Mouse (Mus musculus) liver, postnatal 0 days (tissue): ENCODE data around the gene Socs7.

Experiments
- CTCF ChIP-seq: sonication (generic); IDR thresholded peaks from 2 replicates; pipeline ENCODE4 v1.5.1; 2016; ENCODE audit warnings: antibody characterized with exemption, low read depth
- EP300 ChIP-seq: IDR thresholded peaks from 2 replicates; pipeline ENCODE4 v1.6.1; 2016; ENCODE audit warnings: antibody characterized with exemption, low read depth, mild to moderate bottlenecking

DNA sequence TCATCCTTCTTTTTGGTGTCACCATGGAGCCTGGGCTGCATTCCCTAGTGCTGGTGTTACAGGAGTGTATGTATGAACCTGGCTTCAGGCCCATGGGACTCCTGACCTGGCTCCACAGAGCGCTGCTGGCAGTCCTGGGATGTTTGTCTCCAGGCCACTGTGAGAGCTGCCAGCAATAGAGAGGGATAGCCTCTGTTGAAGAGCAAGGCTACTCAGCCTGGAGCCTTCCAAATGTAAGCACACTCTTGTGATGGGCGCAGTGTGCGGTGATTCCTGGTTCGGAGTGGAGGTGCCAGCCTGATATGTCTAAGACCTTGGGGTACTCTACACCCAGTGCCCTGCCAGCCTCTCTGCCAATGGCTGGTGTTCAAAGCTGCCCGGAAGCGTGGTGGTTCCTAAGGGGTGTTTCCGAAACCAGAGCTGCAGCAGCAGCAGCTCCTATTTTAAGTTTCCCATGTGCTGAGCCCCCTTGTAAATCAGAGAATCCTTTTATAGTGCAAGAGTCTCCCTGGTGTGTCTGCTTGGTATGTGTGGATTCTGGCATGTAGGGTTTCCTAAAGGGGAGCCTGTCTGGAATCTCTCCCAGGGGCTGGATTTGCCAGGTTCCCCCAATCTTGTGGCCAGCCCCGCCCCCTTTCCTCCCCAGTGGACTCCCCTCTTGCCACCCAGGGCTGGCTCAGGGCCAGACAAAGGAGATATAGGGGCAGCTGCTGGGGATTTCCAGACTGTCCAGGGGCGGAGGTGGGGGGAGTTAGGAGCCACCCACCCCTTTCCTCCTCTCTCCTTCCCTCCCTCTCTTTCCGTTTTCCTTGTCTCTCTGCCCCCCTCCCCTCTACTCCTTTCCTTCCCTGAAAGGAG is 44.0 kb downstream of the Socs7 start:
- TF ChIP-seq CTCF, result no peak
- no peak for TF ChIP-seq EP300
